Mouse (Mus musculus) olfactory bulb, adult 2 months (tissue): ENCODE measurements around the gene Fscn2. TPM values are rescaled to one million over a fixed set of nuclear protein-coding genes. Genes with fewer than 3 reads are reported as not detected.

ENCODE experiments used
- H3K27ac ChIP-seq: fragments of 200-500 bp; 2 replicates; pipeline ENCODE4 v1.5.1; 2012; ENCODE audit warnings: low read depth, low read length; ENCODE audit not compliant: insufficient read depth
- H3K4me1 ChIP-seq: fragments of 200-500 bp; 2 replicates; pipeline ENCODE4 v1.6.1; 2012; ENCODE audit warnings: low read length; ENCODE audit not compliant: control insufficient read depth, insufficient read depth
- H3K4me3 ChIP-seq: fragments of 200-500 bp; 2 replicates; pipeline ENCODE4 v1.5.1; 2012; ENCODE audit warnings: mild to moderate bottlenecking, low read depth, low read length, moderate library complexity; ENCODE audit not compliant: insufficient read depth
- CTCF ChIP-seq: fragments of 200-500 bp; IDR thresholded peaks from 2 replicates; pipeline ENCODE4 v1.5.1; 2012; ENCODE audit warnings: low read depth, mild to moderate bottlenecking, low read length, moderate library complexity; ENCODE audit not compliant: insufficient read depth
- POLR2A ChIP-seq: fragments of 200-500 bp; IDR thresholded peaks from 2 replicates; pipeline ENCODE4 v1.6.1; 2012; ENCODE audit warnings: mild to moderate bottlenecking, low read depth, low read length, moderate library complexity; ENCODE audit not compliant: insufficient read depth
- WGBS: fragments of 180-500 bp; shearing (Covaris S2); methylation state at CpG from one replicate; pipeline ENCODE4 v1.1.7; 2018; 5-methylcytosine and 5-hydroxymethylcytosine counted together
- polyA plus RNA-seq: library from polyadenylated mRNA; stranded (reverse); fragments of >200 nt; gene quantifications from 2 replicates; pipeline ENCODE4 v1.2.4, GENCODE M21; 2012; ENCODE audit warnings: low replicate concordance; ENCODE audit not compliant: missing spikeins, insufficient read depth, insufficient read length

The Fscn2 gene
- polyA plus RNA-seq, 1 experiment, result not detected

DNA sequence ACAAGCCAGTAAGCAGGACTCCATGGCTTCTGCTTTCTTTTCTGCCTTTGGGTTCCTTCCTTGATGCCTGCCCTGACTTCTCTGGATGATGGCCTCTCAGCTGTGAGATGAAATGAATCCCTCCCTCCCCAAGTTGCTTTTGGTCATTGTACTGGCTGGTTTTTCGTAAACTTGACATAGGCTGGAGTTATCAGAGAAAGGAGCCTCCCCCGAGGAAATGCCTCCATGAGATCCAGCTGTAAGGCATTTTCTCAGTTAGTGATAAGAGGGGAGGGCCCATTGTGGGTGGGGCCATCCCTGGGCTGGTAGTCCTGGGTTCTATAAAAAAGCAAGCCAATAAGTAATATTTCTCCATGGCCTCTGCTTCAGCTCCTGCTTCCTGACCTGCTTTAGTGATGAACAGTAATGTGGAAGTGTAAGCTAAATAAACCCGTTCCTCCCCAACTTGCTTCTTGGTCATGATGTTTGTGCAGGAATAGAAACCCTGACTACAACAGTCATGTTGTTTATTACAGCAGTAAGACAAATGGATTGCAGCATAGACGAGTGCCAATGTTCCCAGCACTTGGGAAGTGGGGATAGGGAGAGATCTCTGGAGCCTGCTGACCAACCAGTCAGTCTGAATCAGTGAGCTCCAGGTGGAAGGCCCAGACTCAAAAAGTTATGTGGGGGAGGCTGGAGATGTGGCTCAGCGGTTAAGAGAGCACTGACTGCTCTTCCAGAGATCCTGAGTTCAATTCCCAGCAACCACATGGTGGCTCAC is 5.9 kb upstream of the Fscn2 start:
- Histone ChIP-seq H3K4me3 (no peak overlapping the region), H3K27ac (no peak overlapping the region), H3K4me1 (peaks cover 44% of the 10 kb centered on the region)
- TF ChIP-seq POLR2A, result no peak
- no peak for TF ChIP-seq CTCF
- WGBS, result 76% methylated on average over 5 of the region's 5 CpGs

DNA sequence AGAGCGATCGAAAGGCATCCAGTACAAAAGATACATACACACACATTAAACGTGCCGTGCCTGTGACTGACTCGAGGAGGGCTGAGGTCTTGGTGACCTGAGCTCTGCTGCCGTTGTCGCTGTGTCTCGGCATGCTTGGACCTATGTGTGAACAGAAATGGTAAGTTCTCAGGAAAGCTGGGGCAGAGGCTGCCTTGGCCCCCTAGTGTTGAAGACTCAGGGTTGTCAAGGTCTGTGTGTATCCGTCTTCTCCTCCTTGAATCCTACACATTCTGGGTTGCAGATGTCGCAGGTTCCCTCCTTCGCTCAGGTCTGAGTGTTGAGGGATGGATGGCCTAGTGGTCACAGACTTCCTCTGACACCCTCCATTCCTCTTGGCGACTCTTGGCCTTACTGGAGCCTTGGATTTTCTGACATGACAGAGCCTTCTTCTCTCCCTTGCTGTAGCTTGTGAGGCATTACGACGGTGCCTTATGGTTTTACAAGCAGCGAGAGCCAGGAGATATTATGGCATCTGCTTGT is 5.0 kb upstream of the Fscn2 start:
- Histone ChIP-seq H3K27ac (no peak overlapping the region), H3K4me3 (no peak overlapping the region), H3K4me1 (peaks cover 42% of the 10 kb centered on the region)
- no peak for TF ChIP-seq POLR2A
- no peak for TF ChIP-seq CTCF
- WGBS, result 85% methylated on average over 15 of the region's 15 CpGs

- TF ChIP-seq POLR2A (no peak), CTCF (no peak)
- H3K4me3 ChIP-seq, result no peak overlapping the region
- H3K4me1 ChIP-seq, result peaks cover 42% of the 10 kb centered on the region
- 95% methylated on average over 4 of the region's 4 CpGs for WGBS
- H3K27ac ChIP-seq, result no peak overlapping the region
These were observed 4.4 kb upstream of the Fscn2 start for GRCm38 (mm10) chr11:120356900-120357299.

GRCm38 (mm10) chr11:120357791-120358401 is 3.4 kb upstream of the Fscn2 start:
- no peak for TF ChIP-seq CTCF
- TF ChIP-seq POLR2A, result no peak
- WGBS, result 7% methylated on average over 10 of the region's 10 CpGs
- H3K27ac ChIP-seq, result peak overlapping the region; percentile 78
- H3K4me1 ChIP-seq, result peaks cover 37% of the 10 kb centered on the region
- no peak overlapping the region for H3K4me3 ChIP-seq

GRCm38 (mm10) chr11:120359391-120359790 is 1.9 kb upstream of the Fscn2 start:
- TF ChIP-seq CTCF, result no peak
- 51% methylated on average over 6 of the region's 6 CpGs for WGBS
- Histone ChIP-seq H3K4me1 (peaks cover 28% of the 10 kb centered on the region), H3K4me3 (no peak overlapping the region), H3K27ac (no peak overlapping the region)

DNA sequence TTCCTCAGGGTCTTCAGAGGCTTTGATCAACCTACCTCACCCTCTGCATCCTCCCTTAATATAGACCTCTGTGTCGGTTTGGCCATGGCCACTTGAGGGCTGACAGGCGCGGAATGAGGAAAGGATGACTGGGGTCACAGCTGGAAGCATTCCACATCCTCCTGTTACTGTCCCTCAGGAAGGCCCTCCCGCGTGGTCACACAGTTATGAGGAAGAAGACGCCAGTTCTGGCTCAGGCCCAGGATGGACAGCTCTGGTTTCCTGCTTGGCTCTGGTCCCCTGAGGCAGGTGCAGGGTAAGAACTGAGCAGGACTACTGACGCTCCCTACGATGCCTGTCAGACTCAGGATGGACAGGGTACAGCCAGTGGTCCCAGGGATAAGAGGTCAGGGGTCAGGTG is 1.3 kb upstream of the Fscn2 start:
- no peak overlapping the region for H3K4me3 ChIP-seq
- TF ChIP-seq POLR2A (no peak), CTCF (no peak)
- peaks cover 28% of the 10 kb centered on the region for H3K4me1 ChIP-seq
- no peak overlapping the region for H3K27ac ChIP-seq
- 78% methylated on average over 8 of the region's 8 CpGs for WGBS

GRCm38 (mm10) chr11:120360755-120361154 is 579 bp upstream of the Fscn2 start:
- WGBS, result 95% methylated on average over 5 of the region's 5 CpGs
- TF ChIP-seq POLR2A (no peak), CTCF (no peak)
- H3K4me3 ChIP-seq, result no peak overlapping the region
- no peak overlapping the region for H3K27ac ChIP-seq
- H3K4me1 ChIP-seq, result peaks cover 28% of the 10 kb centered on the region

DNA sequence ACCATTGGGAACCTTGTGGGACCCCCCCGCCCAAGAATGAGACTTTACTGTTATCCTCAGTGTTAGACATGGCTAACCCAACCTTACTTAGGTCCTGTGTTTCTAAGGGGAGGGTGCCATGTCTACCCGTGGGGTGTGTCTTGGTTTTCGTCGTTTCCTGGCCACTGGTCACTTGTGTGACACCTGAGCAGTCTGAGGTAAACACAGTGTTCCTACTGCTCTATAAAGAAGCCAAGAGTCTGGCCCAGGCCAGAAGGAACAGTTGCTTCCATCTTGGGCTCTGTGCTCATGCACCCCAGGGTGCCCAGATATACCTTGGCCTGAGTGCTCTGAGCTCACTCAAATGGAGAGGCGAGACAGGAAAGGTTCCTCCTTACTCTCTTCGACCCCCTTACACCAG is 1.6 kb downstream of the Fscn2 start:
- no peak overlapping the region for H3K4me3 ChIP-seq
- 86% methylated on average over 6 of the region's 6 CpGs for WGBS
- no peak overlapping the region for H3K27ac ChIP-seq
- TF ChIP-seq POLR2A, result no peak
- no peak for TF ChIP-seq CTCF
- H3K4me1 ChIP-seq, result peaks cover 25% of the 10 kb centered on the region

DNA sequence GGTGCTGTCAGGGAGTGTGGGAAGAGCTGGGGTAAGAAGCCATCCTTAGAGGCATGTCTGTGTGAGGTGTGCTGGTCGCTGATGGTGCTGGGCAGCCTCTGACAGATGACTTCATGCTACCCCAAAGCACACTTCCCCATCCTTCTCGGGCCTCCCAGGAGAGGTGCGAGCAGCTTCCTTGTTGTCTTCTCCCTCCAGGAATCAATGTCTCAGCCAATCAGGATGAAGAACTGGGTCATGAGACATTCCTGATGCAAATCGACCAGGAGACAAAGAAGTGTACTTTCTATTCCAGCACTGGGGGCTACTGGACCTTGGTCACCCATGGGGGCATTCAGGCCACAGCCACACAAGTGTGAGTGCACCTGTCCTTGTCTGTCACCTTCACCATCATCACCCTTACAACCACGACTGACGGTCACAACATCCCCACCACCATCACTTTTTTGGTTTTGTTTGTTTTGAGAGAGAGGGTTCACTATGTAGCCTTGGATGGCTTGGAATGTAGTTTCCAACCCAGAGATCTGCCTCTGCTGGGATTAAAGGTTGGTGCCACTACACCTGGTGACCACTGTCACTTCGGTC is 5.2 kb downstream of the Fscn2 start:
- WGBS, result 40% methylated on average over 7 of the region's 7 CpGs
- Histone ChIP-seq H3K4me1 (peaks cover 8% of the 10 kb centered on the region), H3K4me3 (no peak overlapping the region), H3K27ac (no peak overlapping the region)
- TF ChIP-seq CTCF (no peak), POLR2A (no peak)
